Mouse (Mus musculus) gastrocnemius, postnatal 14 days (tissue): ENCODE measurements at regions not wholly inside any gene's neighbourhood (a gene's known extent, or its start where the extent isn't known, plus 50 kb on each side); places are given as distances from the start of the nearest gene placed in this dataset.
"Not testable (repeated sequence)": the region's sequence is repeated elsewhere in the genome, so short reads cannot be mapped to it uniquely, and the experiment has no call there.

Experiments used
- DNase-seq: peaks from one replicate; pipeline ENCODE4 v3.0.0; 2021; ENCODE audit warnings: mixed read lengths
- intact Hi-C: fragments of 180-260 bp; cut with DNase I; formaldehyde crosslinking; loops from one replicate; pipeline ENCODE4 v1.15.1; 2025; ENCODE audit warnings: low total_unique reads

- intact Hi-C loops, DNase-seq: not testable (repeated sequence)
Measured at GRCm38 (mm10) chr16:56323828-56324227, 119.7 kb downstream of the Impg2 start.

- intact Hi-C loops, result no loop called here
Measured at GRCm38 (mm10) chr16:56349415-56349814, 128.3 kb upstream of the Abi3bp start.

GRCm38 (mm10) chr16:56352888-56353287 is 124.8 kb upstream of the Abi3bp start:
- intact Hi-C loops, result no loop called here
- peak; percentile 28 for DNase-seq

More at GRCm38 (mm10) chr16:56349415-56349814, 128.3 kb upstream of the Abi3bp start:
- no peak for DNase-seq

GRCm38 (mm10) chr16:56359101-56359500 is 118.6 kb upstream of the Abi3bp start:
- intact Hi-C loops, result no loop called here
- no peak for DNase-seq

GRCm38 (mm10) chr16:56360992-56361391 is 116.7 kb upstream of the Abi3bp start:
- no peak for DNase-seq
- intact Hi-C loops, result no loop called here

- intact Hi-C loops, result no loop called here
- no peak for DNase-seq
Measured at GRCm38 (mm10) chr16:56378356-56378755, 99.3 kb upstream of the Abi3bp start.

GRCm38 (mm10) chr16:56380680-56381079 is 97.0 kb upstream of the Abi3bp start:
- DNase-seq, result no peak
- intact Hi-C loops, result no loop called here

- DNase-seq, result no peak
- intact Hi-C loops, result no loop called here
Measured at GRCm38 (mm10) chr16:56386539-56386938, 91.1 kb upstream of the Abi3bp start.

- no peak for DNase-seq
- intact Hi-C loops, result no loop called here
Measured at GRCm38 (mm10) chr16:56392843-56393242, 84.8 kb upstream of the Abi3bp start.

- intact Hi-C loops, result no loop called here
- no peak for DNase-seq
Measured at GRCm38 (mm10) chr16:56396586-56396985, 81.1 kb upstream of the Abi3bp start.

- intact Hi-C loops, result no loop called here
Measured at GRCm38 (mm10) chr16:56399541-56399940, 78.1 kb upstream of the Abi3bp start.

GRCm38 (mm10) chr16:56423761-56424160 is 53.9 kb upstream of the Abi3bp start:
- DNase-seq, result peak; percentile 40
- intact Hi-C loops, result no loop called here

More at GRCm38 (mm10) chr16:56399541-56399940, 78.1 kb upstream of the Abi3bp start:
- no peak for DNase-seq
